Comparison of ENCODE assay signal across 20 mouse cellular contexts in genomic region chr11:8694096-8694495, GRCm38 (mm10). TPM values are rescaled to one million over a fixed set of nuclear protein-coding genes. Genes with fewer than 3 reads are reported as not detected.
DNase-seq lines count a peak whose midpoint lies in the region; ATAC-seq and TF ChIP-seq lines count a peak whose summit lies in the region.
"Had no signal": no experiment of that assay in that cellular context is flagged by ENCODE, and none has a peak within 500 bp of the region (broad histone marks: within the 10 kb centered on the region; RNA-seq: fewer than 3 reads in every experiment).

No protein-coding gene starts in this region.

- no peak for DNase-seq in lung, postnatal 0 days (ENCODE audit: low spot score)
- DNase-seq in lung, postnatal 4 days, result no peak
- no peak for DNase-seq in embryonic facial prominence, embryonic 10.5 days (ENCODE audit: low spot score)
- DNase-seq in adrenal gland, postnatal 10 days, result no peak
- DNase-seq: cerebellum, postnatal 10 days; embryo, embryonic 11 days; heart, adult 18-20 months; kidney, adult 9 months; liver, embryonic 13.5 days; midbrain, embryonic 14.5 days; thymus, adult 2 months had no signal

- no peak for TF ChIP-seq CTCF in lung, postnatal 0 days (IDR thresholded peaks at IDR 0.05)

- H3K4me1 ChIP-seq in heart, embryonic 13.5 days, result peaks cover 28% of the 10 kb centered on the region
- peaks cover 32% of the 10 kb centered on the region for H3K4me1 ChIP-seq in heart, embryonic 12.5 days (replicated peaks)
- H3K4me1 ChIP-seq in lung, postnatal 0 days (ENCODE audit: insufficient read depth, low read depth, low read length), result peaks cover 19% of the 10 kb centered on the region; the same call in 1 of the 2 replicates
- peaks cover 40% of the 10 kb centered on the region for H3K4me1 ChIP-seq in embryonic facial prominence, embryonic 10.5 days
- peaks cover 30% of the 10 kb centered on the region for H3K4me1 ChIP-seq in limb, embryonic 13.5 days

- no peaks in the 10 kb centered on the region for H3K36me3 ChIP-seq in heart, embryonic 13.5 days
- H3K36me3 ChIP-seq in heart, embryonic 12.5 days, result no peaks in the 10 kb centered on the region
- no peaks in the 10 kb centered on the region for H3K36me3 ChIP-seq in lung, postnatal 0 days (ENCODE audit: insufficient read depth, low read length)
- H3K36me3 ChIP-seq in embryonic facial prominence, embryonic 10.5 days (replicated peaks), result no peaks in the 10 kb centered on the region
- no peaks in the 10 kb centered on the region for H3K36me3 ChIP-seq in limb, embryonic 13.5 days
- H3K36me3 ChIP-seq: liver, embryonic 13.5 days had no signal

- TF ChIP-seq EP300 in lung, postnatal 0 days (IDR thresholded peaks at IDR 0.05), result no peak

- H3K27me3 ChIP-seq in heart, embryonic 13.5 days (replicated peaks), result no peaks in the 10 kb centered on the region
- no peaks in the 10 kb centered on the region for H3K27me3 ChIP-seq in heart, embryonic 12.5 days (replicated peaks)
- no peaks in the 10 kb centered on the region for H3K27me3 ChIP-seq in lung, postnatal 0 days (replicated peaks; ENCODE audit: insufficient read depth, low read length)
- 0 out of 2 replicates have a peak, but pooled peaks cover 7% of the 10 kb centered on the region for H3K27me3 ChIP-seq in embryonic facial prominence, embryonic 10.5 days (replicated peaks; ENCODE audit: low read depth, poor library complexity, severe bottlenecking)
- no peaks in the 10 kb centered on the region for H3K27me3 ChIP-seq in limb, embryonic 13.5 days
- H3K27me3 ChIP-seq: liver, embryonic 13.5 days; Patski had no signal

- ATAC-seq in heart, embryonic 13.5 days (ENCODE audit: extremely low read depth, insufficient number of reproducible peaks, low FRiP score, low TSS enrichment), result no peak
- no peak for ATAC-seq in heart, embryonic 12.5 days (ENCODE audit: insufficient number of reproducible peaks, low FRiP score)
- ATAC-seq in lung, postnatal 0 days, result no peak
- no peak for ATAC-seq in limb, embryonic 13.5 days (ENCODE audit: low FRiP score, low read depth)
- ATAC-seq in megakaryocyte-erythroid progenitor cell, adult 5-6 weeks (replicated peaks; ENCODE audit: low FRiP score, low TSS enrichment, poor library complexity, severe bottlenecking), result no peak
- ATAC-seq: hindbrain, embryonic 16.5 days; Patski had no signal

- H3K4me3 ChIP-seq in heart, embryonic 13.5 days, result no peak overlapping the region
- H3K4me3 ChIP-seq in heart, embryonic 12.5 days, result no peak overlapping the region
- H3K4me3 ChIP-seq in lung, postnatal 0 days (ENCODE audit: low read depth, low read length), result no peak overlapping the region
- H3K4me3 ChIP-seq in embryonic facial prominence, embryonic 10.5 days, result no peak overlapping the region
- H3K4me3 ChIP-seq in limb, embryonic 13.5 days, result no peak overlapping the region
- H3K4me3 ChIP-seq: erythroblast, embryonic 14.5 days; liver, embryonic 13.5 days; myocyte had no signal

- 90% methylated on average over 5 of the region's 5 CpGs for WGBS in heart, embryonic 13.5 days
- 87% methylated on average over 5 of the region's 5 CpGs for WGBS in heart, embryonic 12.5 days
- 95% methylated on average over 5 of the region's 5 CpGs for WGBS in lung, postnatal 0 days
- 92% methylated on average over 5 of the region's 5 CpGs for WGBS in embryonic facial prominence, embryonic 10.5 days
- WGBS in limb, embryonic 13.5 days, result 95% methylated on average over 5 of the region's 5 CpGs

- no peak overlapping the region for H3K9ac ChIP-seq in heart, embryonic 13.5 days
- no peak overlapping the region for H3K9ac ChIP-seq in heart, embryonic 12.5 days
- H3K9ac ChIP-seq in lung, postnatal 0 days (replicated peaks; ENCODE audit: low read depth), result no peak overlapping the region
- no peak overlapping the region for H3K9ac ChIP-seq in limb, embryonic 13.5 days
- H3K9ac ChIP-seq: liver, embryonic 13.5 days had no signal

- H3K27ac ChIP-seq in heart, embryonic 13.5 days (replicated peaks), result 0 out of 2 replicates have a peak overlapping the region, but pooled peaks have one; percentile 86
- no peak overlapping the region for H3K27ac ChIP-seq in heart, embryonic 12.5 days (ENCODE audit: poor library complexity, severe bottlenecking)
- H3K27ac ChIP-seq in lung, postnatal 0 days (ENCODE audit: low read length), result 0 out of 2 replicates have a peak overlapping the region, but pooled peaks have one; percentile 74
- peak overlapping the region; percentile 88 for H3K27ac ChIP-seq in embryonic facial prominence, embryonic 10.5 days (replicated peaks)
- 0 out of 2 replicates have a peak overlapping the region, but pooled peaks have one; percentile 86 for H3K27ac ChIP-seq in limb, embryonic 13.5 days
- H3K27ac ChIP-seq: macrophage had no signal

- no peaks in the 10 kb centered on the region for H3K9me3 ChIP-seq in heart, embryonic 13.5 days
- peaks cover 2% of the 10 kb centered on the region; the same call in 1 of the 2 replicates for H3K9me3 ChIP-seq in heart, embryonic 12.5 days (replicated peaks)
- H3K9me3 ChIP-seq in lung, postnatal 0 days (ENCODE audit: low read length), result no peaks in the 10 kb centered on the region
- no peaks in the 10 kb centered on the region for H3K9me3 ChIP-seq in embryonic facial prominence, embryonic 10.5 days
- H3K9me3 ChIP-seq in limb, embryonic 13.5 days, result no peaks in the 10 kb centered on the region
- H3K9me3 ChIP-seq: liver, embryonic 13.5 days had no signal

- H3K4me2 ChIP-seq in heart, embryonic 13.5 days, result no peak overlapping the region
- no peak overlapping the region for H3K4me2 ChIP-seq in heart, embryonic 12.5 days
- H3K4me2 ChIP-seq in lung, postnatal 0 days (replicated peaks; ENCODE audit: low read depth, low read length), result no peak overlapping the region
- no peak overlapping the region for H3K4me2 ChIP-seq in limb, embryonic 13.5 days (replicated peaks)

RNA-seq across cellular contexts. Expression of gene Tns3, which starts 29.8 kb away (rescaled TPM):
- polyA plus RNA-seq in heart, embryonic 13.5 days (2015; fragmentation: Nextera tagmentation; extraction: Ambion mirVana), result 14.5 and 15.2 TPM in 2 replicates
- 16.7 and 17.6 TPM in 2 replicates for polyA plus RNA-seq in heart, embryonic 12.5 days (2016; fragmentation: Nextera tagmentation; extraction: Ambion mirVana)
- 34.9 and 37.5 TPM in 2 replicates for polyA plus RNA-seq in lung, postnatal 0 days (2015; fragmentation: Nextera tagmentation; extraction: Ambion mirVana)
- polyA plus RNA-seq in embryonic facial prominence, embryonic 10.5 days (2016; fragmentation: Nextera tagmentation; extraction: Ambion mirVana), result 20.2 and 23.4 TPM in 2 replicates
- 42.9 and 45.3 TPM in 2 replicates for polyA plus RNA-seq in limb, embryonic 13.5 days (2015; fragmentation: Nextera tagmentation; extraction: Ambion mirVana)
- 10 to 100 TPM; 36.5 to 38.5 TPM for total RNA-seq in adrenal gland, postnatal 10 days (2021)
- 8.4 and 16.0 TPM in 2 replicates for total RNA-seq in megakaryocyte-erythroid progenitor cell, adult 5-6 weeks (2014; fragmentation: Nextera tagmentation)
- 4.1 and 7.7 TPM in 2 replicates for total RNA-seq in megakaryocyte-erythroid progenitor cell, adult 5-6 weeks (2017)
